ENCODE assay signal across 24 mouse cellular contexts in genomic region chr13:56321635-56322034, GRCm38 (mm10). TPM values are rescaled to one million over a fixed set of nuclear protein-coding genes. Genes with fewer than 3 reads are reported as not detected.
A peak's percentile ranks its signal among the peaks of the same experiment; 100 is the strongest.
DNase-seq lines count a peak whose midpoint lies in the region; ATAC-seq and TF ChIP-seq lines count a peak whose summit lies in the region.
"Had no signal": no experiment of that assay in that cellular context is flagged by ENCODE, and none has a peak within 500 bp of the region (broad histone marks: within the 10 kb centered on the region; RNA-seq: fewer than 3 reads in every experiment).

No protein-coding gene starts in this region.

- H3K9me3 ChIP-seq in forebrain, embryonic 10.5 days: no peaks in the 10 kb centered on the region
- no peaks in the 10 kb centered on the region for H3K9me3 ChIP-seq in forebrain, embryonic 16.5 days (ENCODE audit: control insufficient read depth, low read length)
- no peaks in the 10 kb centered on the region for H3K9me3 ChIP-seq in limb, embryonic 11.5 days (ENCODE audit: control insufficient read depth, low read length)
- no peaks in the 10 kb centered on the region for H3K9me3 ChIP-seq in limb, embryonic 14.5 days (ENCODE audit: control insufficient read depth, low read length)
- H3K9me3 ChIP-seq: embryonic facial prominence, embryonic 15.5 days; forebrain, embryonic 12.5 days; forebrain, embryonic 15.5 days; hindbrain, embryonic 12.5 days had no signal

- H3K9ac ChIP-seq in forebrain, embryonic 16.5 days (replicated peaks; ENCODE audit: low read depth, low read length): no peak overlapping the region
- H3K9ac ChIP-seq in limb, embryonic 11.5 days (ENCODE audit: low read length): no peak overlapping the region
- H3K9ac ChIP-seq in limb, embryonic 14.5 days (ENCODE audit: low read depth, low read length, severe bottlenecking): no peak overlapping the region
- H3K9ac ChIP-seq: embryonic facial prominence, embryonic 15.5 days; forebrain, embryonic 12.5 days; forebrain, embryonic 15.5 days; hindbrain, embryonic 12.5 days had no signal

- no peak overlapping the region for H3K4me3 ChIP-seq in forebrain, embryonic 10.5 days
- H3K4me3 ChIP-seq in forebrain, embryonic 16.5 days (replicated peaks; ENCODE audit: low read length): no peak overlapping the region
- H3K4me3 ChIP-seq in limb, embryonic 11.5 days (ENCODE audit: low read depth, low read length): no peak overlapping the region
- no peak overlapping the region for H3K4me3 ChIP-seq in limb, embryonic 14.5 days (replicated peaks; ENCODE audit: low read length)
- H3K4me3 ChIP-seq: embryonic facial prominence, embryonic 15.5 days; forebrain, embryonic 12.5 days; forebrain, embryonic 15.5 days; hindbrain, embryonic 12.5 days had no signal

- H3K4me2 ChIP-seq in forebrain, embryonic 16.5 days (ENCODE audit: low read length): no peak overlapping the region
- H3K4me2 ChIP-seq in limb, embryonic 11.5 days (ENCODE audit: low read depth, severe bottlenecking): no peak overlapping the region
- H3K4me2 ChIP-seq in limb, embryonic 14.5 days (replicated peaks; ENCODE audit: low read depth, low read length, severe bottlenecking): no peak overlapping the region; the same call in 1 of the 2 replicates
- H3K4me2 ChIP-seq: embryonic facial prominence, embryonic 15.5 days; forebrain, embryonic 12.5 days; forebrain, embryonic 15.5 days; heart, embryonic 11.5 days; hindbrain, embryonic 12.5 days had no signal

- 77% methylated on average over 7 of the region's 7 CpGs for WGBS in forebrain, embryonic 10.5 days
- 51% methylated on average over 7 of the region's 7 CpGs for WGBS in forebrain, embryonic 16.5 days
- WGBS in limb, embryonic 11.5 days: 34% methylated on average over 7 of the region's 7 CpGs
- 14% methylated on average over 7 of the region's 7 CpGs for WGBS in limb, embryonic 14.5 days

- 0 out of 2 replicates have a peak overlapping the region, but pooled peaks have one; percentile 8 for H3K27ac ChIP-seq in forebrain, embryonic 10.5 days
- H3K27ac ChIP-seq in forebrain, embryonic 16.5 days (ENCODE audit: low read length): no peak overlapping the region
- H3K27ac ChIP-seq in limb, embryonic 11.5 days (replicated peaks; ENCODE audit: low read depth, low read length): peak overlapping the region; percentile 80
- H3K27ac ChIP-seq in limb, embryonic 14.5 days (replicated peaks; ENCODE audit: low read depth, low read length): peak overlapping the region; percentile 73
- H3K27ac ChIP-seq: embryonic facial prominence, embryonic 15.5 days; forebrain, embryonic 12.5 days; forebrain, embryonic 15.5 days; hindbrain, embryonic 12.5 days had no signal

- H3K27me3 ChIP-seq in forebrain, embryonic 10.5 days (ENCODE audit: poor library complexity, severe bottlenecking): peaks cover 5% of the 10 kb centered on the region
- H3K27me3 ChIP-seq in forebrain, embryonic 16.5 days (replicated peaks; ENCODE audit: control insufficient read depth, insufficient read depth, low read length): no peaks in the 10 kb centered on the region
- no peaks in the 10 kb centered on the region for H3K27me3 ChIP-seq in limb, embryonic 11.5 days (ENCODE audit: control insufficient read depth, insufficient read depth, low read length)
- no peaks in the 10 kb centered on the region for H3K27me3 ChIP-seq in limb, embryonic 14.5 days (ENCODE audit: control insufficient read depth, insufficient read depth, low read length)
- H3K27me3 ChIP-seq: embryonic facial prominence, embryonic 15.5 days; forebrain, embryonic 12.5 days; forebrain, embryonic 15.5 days; hindbrain, embryonic 12.5 days had no signal

- no peak for ATAC-seq in forebrain, embryonic 16.5 days
- no peak; the same call in 1 of the 2 replicates for ATAC-seq in limb, embryonic 11.5 days (ENCODE audit: insufficient number of reproducible peaks, low FRiP score, low TSS enrichment, low read depth)
- peak; percentile 81 for ATAC-seq in limb, embryonic 14.5 days (ENCODE audit: low FRiP score, low read depth)
- no peak for ATAC-seq in megakaryocyte progenitor cell, adult 5-6 weeks (replicated peaks; ENCODE audit: poor library complexity)
- ATAC-seq: activated CD4-positive, CD25-positive, alpha-beta regulatory T cell, adult 4 months; forebrain, embryonic 15.5 days; hindbrain, embryonic 16.5 days had no signal

- DNase-seq in forebrain, embryonic 10.5 days (ENCODE audit: extremely low spot score, low spot score): no peak
- no peak for DNase-seq in limb, embryonic 11.5 days (ENCODE audit: low spot score)
- peak; percentile 58 for DNase-seq in limb, embryonic 14.5 days (ENCODE audit: low spot score)
- no peak for DNase-seq in adrenal gland, postnatal 4 days (ENCODE audit: low spot score in 2 of 2)
- DNase-seq in kidney, adult 11 months: no peak
- DNase-seq: adrenal gland, adult 8-10 months; adrenal gland, postnatal 36 days; cerebellum, adult 11 months; cerebellum, adult 2 months; cerebellum, adult 9-11 months; cerebellum, postnatal 36 days; embryo, embryonic 11 days; gastrocnemius, postnatal 10 days; gastrocnemius, postnatal 36 days had no signal

- no peak for TF ChIP-seq POLR2A in limb, embryonic 14.5 days (IDR thresholded peaks at IDR 0.05; ENCODE audit: borderline replicate concordance, extremely low read depth, insufficient read depth, insufficient read length)

- H3K4me1 ChIP-seq in forebrain, embryonic 10.5 days: peaks cover 8% of the 10 kb centered on the region
- H3K4me1 ChIP-seq in forebrain, embryonic 16.5 days (replicated peaks; ENCODE audit: control insufficient read depth, insufficient read depth, low read length): no peaks in the 10 kb centered on the region; the same call in 1 of the 2 replicates
- H3K4me1 ChIP-seq in limb, embryonic 11.5 days (ENCODE audit: control insufficient read depth, insufficient read depth, low read length): peaks cover 12% of the 10 kb centered on the region
- H3K4me1 ChIP-seq in limb, embryonic 14.5 days (ENCODE audit: control insufficient read depth, insufficient read depth, low read length): peaks cover 29% of the 10 kb centered on the region
- H3K4me1 ChIP-seq: forebrain, embryonic 12.5 days; forebrain, embryonic 15.5 days; hindbrain, embryonic 12.5 days had no signal

- H3K36me3 ChIP-seq in forebrain, embryonic 10.5 days (replicated peaks): no peaks in the 10 kb centered on the region
- H3K36me3 ChIP-seq in forebrain, embryonic 16.5 days (ENCODE audit: control insufficient read depth, insufficient read depth): no peaks in the 10 kb centered on the region
- no peaks in the 10 kb centered on the region for H3K36me3 ChIP-seq in limb, embryonic 11.5 days (ENCODE audit: control insufficient read depth, insufficient read depth, low read length)
- no peaks in the 10 kb centered on the region for H3K36me3 ChIP-seq in limb, embryonic 14.5 days (ENCODE audit: control insufficient read depth, insufficient read depth, low read length)
- H3K36me3 ChIP-seq: embryonic facial prominence, embryonic 15.5 days; forebrain, embryonic 12.5 days; forebrain, embryonic 15.5 days; hindbrain, embryonic 12.5 days had no signal

RNA-seq across cellular contexts. Expression of gene Cxcl14, which starts 25.3 kb away (rescaled TPM):
- polyA plus RNA-seq in forebrain, embryonic 10.5 days (2016; fragmentation: Nextera tagmentation; extraction: Ambion mirVana): 2.3 and 2.7 TPM in 2 replicates
- polyA plus RNA-seq in forebrain, embryonic 16.5 days (2015; fragmentation: Nextera tagmentation; extraction: Ambion mirVana): 12.8 and 20.9 TPM in 2 replicates
- 145 and 157 TPM in 2 replicates for polyA plus RNA-seq in limb, embryonic 11.5 days (2014; fragmentation: Nextera tagmentation; extraction: Ambion mirVana)
- polyA plus RNA-seq in limb, embryonic 14.5 days (2012; rRNA removed): 421 and 443 TPM in 2 replicates
- 474 and 556 TPM in 2 replicates for polyA plus RNA-seq in limb, embryonic 14.5 days (2014; fragmentation: Nextera tagmentation; extraction: Ambion mirVana)
- total RNA-seq in adrenal gland, postnatal 4 days (2021): 10 to 100 TPM; 28.0 to 30.1 TPM
- total RNA-seq in megakaryocyte progenitor cell, adult 5-6 weeks (2015): not detected in 2 replicates
- not detected in 2 replicates for total RNA-seq in megakaryocyte progenitor cell, adult 5-6 weeks (2017)
- total RNA-seq: granulocyte monocyte progenitor cell, adult 5-6 weeks had no signal
- polyA plus RNA-seq: activated CD4-positive, CD25-positive, alpha-beta regulatory T cell, adult 4 months had no signal
